Mouse (Mus musculus) fibroblast of lung, adult 2 months (primary cell): ENCODE results near the gene Btc.

Source experiments
- DNase-seq: peaks from one replicate; pipeline ENCODE4 v3.0.0-alpha.2; 2011; ENCODE audit warnings: low read depth

The Btc gene

DNA sequence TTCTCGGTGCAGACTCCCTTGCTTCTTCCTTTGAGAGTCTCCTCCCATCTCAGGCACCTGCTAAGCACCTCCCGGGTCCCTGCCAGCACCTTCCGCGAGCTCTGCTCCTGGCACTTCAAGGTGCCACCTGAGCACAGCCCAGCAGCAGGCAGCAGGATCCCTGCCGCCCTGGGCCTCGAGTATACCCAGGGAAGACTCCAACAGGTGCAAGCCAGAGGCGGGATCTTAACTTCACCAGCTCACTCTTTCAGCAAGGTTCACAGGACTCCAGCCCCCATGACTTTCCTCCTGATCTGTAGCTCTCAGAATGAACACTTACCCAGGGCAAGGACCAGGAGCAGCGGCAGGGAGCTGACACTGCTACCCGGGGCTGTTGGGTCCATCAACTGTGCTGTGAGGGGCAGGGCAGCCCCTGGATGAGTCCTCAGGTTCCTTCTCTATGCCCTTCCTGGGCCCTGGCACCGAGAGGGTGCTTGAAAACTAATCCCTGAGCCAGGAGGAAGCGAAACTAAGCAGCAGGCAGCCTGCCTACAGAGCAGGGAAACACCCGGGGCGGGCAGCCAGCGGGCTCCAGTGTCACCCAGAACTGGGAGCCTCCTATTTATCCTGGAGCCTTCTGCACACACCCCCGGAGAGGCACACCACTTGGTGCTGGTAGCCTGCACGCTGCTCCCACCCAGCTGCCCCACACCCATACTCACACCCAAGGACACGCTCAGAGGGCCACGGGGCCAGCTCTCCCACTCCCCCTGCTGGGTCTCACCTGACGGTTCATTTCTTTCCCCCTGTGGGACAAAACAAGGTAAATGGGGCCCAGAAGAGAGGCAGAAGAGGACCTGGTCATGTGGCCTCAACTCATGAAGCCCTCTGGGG is at the start of gene Btc:
Gene Btc (minus strand): TSS at position 656 of the 873 bp plus-strand sequence.
- DNase-seq = peak; percentile 20

GRCm38 (mm10) chr5:91444981-91445517 is 42.3 kb upstream of the Btc start:
- DNase-seq = no peak

DNA sequence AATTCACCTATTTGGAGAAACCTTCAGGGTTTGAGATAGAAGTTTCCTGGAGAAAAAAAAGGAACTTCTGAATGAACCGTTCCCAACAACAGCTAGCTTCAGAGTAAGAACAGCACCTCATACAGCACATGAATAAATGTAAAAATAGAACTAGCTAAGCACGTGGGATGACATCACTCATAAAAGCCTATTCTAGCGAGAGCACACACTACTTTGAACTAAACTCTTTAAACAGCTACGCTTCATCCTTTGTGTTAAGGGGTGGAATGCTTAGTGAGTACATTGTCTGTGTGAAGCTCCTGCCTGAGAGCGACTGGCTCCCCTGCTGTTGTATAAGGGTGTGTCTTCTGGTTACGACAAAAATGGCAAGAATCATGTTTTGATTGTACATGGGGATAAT is 33.8 kb upstream of the Btc start:
- no peak for DNase-seq

DNA sequence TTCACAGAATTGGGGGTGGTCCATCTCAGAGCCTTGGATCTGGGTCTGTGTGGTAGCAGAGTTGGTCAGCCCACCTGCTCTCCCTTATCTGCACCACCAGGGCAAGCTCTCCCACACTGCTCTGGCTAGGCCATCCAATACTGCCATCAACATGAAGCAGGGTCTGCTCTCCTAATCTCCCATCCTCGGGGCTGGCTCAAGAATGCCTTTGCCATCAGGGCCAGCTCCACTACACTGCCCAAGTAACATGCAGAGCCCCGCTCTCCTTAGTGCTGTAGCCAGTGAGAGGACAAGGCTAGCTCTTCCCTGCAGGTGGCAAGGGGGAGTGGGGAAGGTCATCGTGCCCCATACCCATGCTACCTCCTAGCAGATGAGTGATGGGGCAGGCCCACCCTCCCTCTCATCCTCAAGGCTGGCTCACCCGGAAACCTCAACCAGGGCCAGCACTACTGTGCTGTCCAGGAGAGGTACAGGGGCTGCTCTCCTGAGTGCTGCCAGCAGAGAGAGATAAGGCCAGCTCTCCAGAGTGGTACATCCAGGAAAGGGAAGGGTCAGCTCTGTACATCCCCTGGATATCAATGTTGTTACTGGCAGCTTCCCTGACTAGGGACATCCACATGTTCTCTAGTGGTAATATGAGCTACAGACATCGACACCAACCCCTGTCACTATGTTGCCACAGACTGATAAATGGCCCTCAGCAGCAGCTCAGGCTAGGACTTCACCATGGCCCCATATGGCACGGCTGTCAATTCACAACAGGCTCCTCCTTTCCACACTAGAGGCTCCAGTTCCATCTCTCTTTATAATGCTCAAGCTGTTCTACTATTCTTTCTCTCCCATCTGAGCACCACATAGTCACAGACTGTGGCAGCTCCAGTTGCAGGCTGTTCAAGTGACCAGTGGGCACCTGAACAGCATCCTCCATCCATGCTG is 32.2 kb upstream of the Btc start:
- no peak for DNase-seq

DNA sequence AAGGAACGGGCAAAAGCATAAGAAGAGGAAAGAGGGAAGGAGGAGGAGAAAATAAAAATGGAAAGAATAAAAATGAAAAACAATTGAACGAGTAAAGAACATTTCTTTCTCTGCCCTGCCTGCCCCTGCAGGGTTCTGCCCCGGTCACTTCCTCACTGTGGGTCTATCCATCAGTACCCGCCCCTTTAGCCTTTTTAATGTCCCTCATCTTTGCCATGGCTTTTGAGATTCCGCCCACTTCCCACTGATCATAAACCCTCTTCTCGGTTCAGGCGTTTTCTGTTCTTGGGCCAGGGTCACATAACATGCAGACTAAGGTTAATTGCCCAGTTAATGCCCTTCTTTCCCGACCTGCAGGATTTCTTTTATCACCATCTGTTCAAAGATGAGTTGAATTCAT is 25.8 kb upstream of the Btc start:
- DNase-seq = no peak

GRCm38 (mm10) chr5:91413814-91414213 is 11.0 kb upstream of the Btc start:
- DNase-seq = no peak

GRCm38 (mm10) chr5:91404263-91404662 is 1.5 kb upstream of the Btc start:
- no peak for DNase-seq

GRCm38 (mm10) chr5:91403281-91403680 is 487 bp upstream of the Btc start:
- DNase-seq = no peak

DNA sequence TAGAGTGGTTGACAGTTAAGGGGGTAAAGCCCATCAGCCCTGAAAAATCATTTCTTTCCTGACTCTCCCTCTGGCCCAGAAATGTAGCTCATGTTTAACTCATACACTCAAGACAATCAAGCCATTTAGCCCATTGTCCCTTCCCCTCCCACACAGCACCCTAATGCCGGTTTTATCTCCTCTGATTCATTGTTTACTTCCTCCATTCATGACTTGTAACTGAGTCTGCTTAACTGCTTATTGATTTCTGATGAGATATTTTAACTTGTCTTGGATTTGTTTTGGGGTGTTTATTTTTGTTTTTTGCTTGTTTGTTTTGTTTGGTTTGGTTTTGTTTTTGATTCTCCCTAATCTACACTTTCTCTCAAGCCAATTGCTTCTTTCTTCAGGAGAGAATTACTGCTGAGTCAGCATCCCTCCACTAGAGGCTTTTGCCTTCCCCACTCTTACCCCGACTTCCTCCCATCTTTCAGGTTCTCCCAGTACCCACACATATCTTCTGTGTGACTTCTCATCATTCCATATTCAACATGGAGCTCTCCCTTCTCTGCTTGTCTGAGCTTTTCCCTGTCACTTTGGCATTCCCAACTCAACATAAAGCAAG is 2.2 kb downstream of the Btc start:
- DNase-seq = no peak

DNA sequence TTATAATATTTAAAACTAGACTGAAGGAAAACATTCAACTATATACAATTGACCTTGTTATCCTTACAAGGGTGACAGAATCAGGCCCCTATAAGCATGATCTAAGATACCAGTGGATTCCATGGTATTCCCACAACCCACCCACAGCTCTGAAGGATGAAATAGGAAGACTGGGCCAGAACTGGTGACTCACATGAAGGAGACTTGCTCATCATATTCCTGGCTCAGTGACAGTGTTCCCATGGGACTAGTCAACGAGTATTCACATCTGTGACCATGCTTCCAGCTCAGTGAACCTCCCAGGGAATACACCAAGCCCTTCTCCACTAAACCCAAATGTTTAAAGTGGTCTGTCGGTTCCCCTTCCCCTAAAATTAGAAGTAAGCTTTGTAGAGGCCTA is 27.3 kb downstream of the Btc start:
- no peak for DNase-seq

DNA sequence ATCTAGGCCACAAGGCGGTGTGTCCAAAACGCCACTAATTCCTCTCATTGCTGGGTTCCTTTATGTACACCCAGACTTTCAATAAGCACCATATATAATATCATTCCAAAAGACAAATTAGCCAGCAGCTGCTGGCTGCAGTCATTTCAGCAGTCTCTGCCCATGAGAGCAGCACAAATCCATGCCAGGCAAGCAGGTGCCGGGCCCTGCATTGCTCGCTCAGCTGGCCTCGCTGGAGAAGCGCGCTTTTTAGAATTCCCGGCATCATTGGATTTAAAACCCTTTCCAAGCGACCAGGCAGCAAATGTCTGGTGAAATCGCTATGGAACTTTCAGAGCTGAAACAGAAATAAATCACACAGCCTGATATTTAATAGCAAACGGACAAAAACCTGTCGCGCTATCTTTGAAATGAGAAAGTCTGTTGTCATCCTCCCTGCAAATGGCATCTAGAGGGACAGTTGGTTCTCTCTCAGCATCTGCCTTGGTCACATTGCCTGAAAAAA is 34.7 kb downstream of the Btc start:
- DNase-seq = no peak

GRCm38 (mm10) chr5:91366925-91367324 is 35.9 kb downstream of the Btc start:
- DNase-seq = peak; percentile 49

GRCm38 (mm10) chr5:91363274-91363991 is 39.4 kb downstream of the Btc start:
- no peak for DNase-seq

DNA sequence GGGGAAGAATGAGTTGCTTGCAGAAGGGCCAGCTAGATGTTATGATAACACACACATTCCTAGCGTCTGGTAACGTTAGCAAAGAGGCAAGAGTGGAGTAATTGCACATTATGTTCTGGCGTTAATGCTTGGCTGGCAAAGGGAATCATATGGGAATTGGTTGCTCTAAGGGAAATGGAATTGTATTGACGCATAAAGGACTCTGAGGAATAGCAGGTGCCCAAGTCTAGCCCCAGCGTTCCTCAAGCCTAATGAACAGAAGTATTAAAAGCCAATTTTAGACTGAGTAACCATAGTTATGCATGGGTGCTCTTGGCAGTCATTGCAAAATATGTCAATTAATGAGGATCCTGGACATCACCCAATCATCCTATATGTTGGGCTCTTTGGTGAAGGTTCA is 50.1 kb downstream of the Btc start:
- DNase-seq = no peak

GRCm38 (mm10) chr5:91345681-91346080 is 57.1 kb downstream of the Btc start:
- DNase-seq = no peak

DNA sequence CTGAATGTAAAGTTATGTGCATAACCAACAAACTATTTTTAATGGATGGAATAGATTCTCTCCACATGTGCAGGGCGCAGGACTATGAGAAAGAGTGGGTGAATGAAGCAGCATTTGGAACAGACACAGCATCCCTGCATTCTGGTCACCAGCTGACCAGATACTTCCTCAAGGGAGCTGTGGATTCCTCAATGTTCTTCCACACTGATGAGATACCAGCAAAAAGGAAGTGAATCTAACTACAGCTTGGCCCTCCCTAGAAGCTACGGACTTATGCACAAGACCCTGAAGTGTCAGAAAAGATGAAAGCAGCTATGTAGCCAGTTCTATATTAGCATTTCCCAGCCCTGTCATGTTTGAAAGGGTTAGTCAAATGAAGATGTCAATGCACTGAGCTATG is 57.7 kb downstream of the Btc start:
- no peak for DNase-seq

- no peak for DNase-seq
These were observed 60.6 kb downstream of the Btc start for GRCm38 (mm10) chr5:91341981-91342760.

DNA sequence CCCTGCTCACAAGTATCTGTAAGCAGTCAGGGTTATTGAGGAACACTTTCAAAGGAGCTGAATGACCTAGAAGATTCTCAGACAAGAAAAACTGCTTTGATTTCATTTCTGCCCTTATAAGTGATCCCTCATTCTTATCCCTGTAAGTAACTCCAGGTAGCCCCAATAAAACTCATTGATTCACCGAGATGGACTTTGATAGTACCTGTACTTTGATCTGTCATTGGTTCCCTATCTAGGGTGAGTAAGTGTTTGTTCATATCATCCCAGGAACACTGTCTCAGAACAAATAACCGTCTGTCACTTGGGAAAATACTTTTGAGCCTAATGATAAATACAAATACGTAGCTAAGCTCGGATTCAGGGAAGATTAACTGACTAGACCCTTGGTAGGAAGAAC is 68.6 kb downstream of the Btc start:
- DNase-seq = no peak

- no peak for DNase-seq
These were observed 70.5 kb downstream of the Btc start for GRCm38 (mm10) chr5:91332079-91332865.

DNA sequence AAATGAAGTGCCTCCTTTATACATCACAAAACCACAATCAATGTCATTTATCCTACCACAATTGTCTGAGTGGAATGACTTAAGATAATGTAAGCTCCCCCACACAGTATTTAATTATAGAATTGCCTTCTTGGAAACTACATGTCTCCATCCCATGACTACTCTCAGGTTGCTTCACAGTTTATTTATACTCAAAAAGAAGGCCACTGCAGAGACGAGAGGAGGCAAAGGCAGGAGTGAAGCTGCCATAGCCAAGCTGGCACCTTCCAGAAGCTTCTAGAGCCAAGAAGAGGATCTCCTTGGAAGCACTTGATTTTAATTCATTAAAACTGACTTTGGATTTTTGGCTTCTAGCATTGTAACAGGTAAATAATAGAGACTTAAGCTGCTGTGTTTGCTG is 81.0 kb downstream of the Btc start:
- no peak for DNase-seq
